Mouse (Mus musculus) heart, postnatal 0 days (tissue): Measurements from ENCODE around the gene Nrxn2.

Source experiments
- CTCF ChIP-seq: IDR thresholded peaks from 2 replicates; pipeline ENCODE4 v1.5.1; 2016; ENCODE audit warnings: antibody characterized with exemption, control low read depth, low read depth
- EP300 ChIP-seq: IDR thresholded peaks from 2 replicates; pipeline ENCODE4 v1.6.1; 2016; ENCODE audit warnings: antibody characterized with exemption, low read depth

GRCm38 (mm10) chr19:6530359-6530758 is 111.8 kb downstream of the Nrxn2 start:
- TF ChIP-seq CTCF (no peak), EP300 (no peak)
